Mouse (Mus musculus) cortical plate, adult 2 months (tissue): Measurements from ENCODE around the gene Id4. TPM values are rescaled to one million over a fixed set of nuclear protein-coding genes. Genes with fewer than 3 reads are reported as not detected.

Experiments
- H3K27ac ChIP-seq: fragments of 200-500 bp; 2 replicates; pipeline ENCODE4 v1.5.1; 2012; ENCODE audit warnings: low read length, control low read depth, inconsistent platforms; ENCODE audit not compliant: insufficient read depth
- H3K4me1 ChIP-seq: fragments of 200-500 bp; 2 replicates; pipeline ENCODE4 v1.6.1; 2011; ENCODE audit warnings: low read length; ENCODE audit not compliant: control insufficient read depth, insufficient read depth
- H3K4me3 ChIP-seq: fragments of 200-500 bp; 2 replicates; pipeline ENCODE4 v1.5.1; 2011; ENCODE audit warnings: mild to moderate bottlenecking, low read length, control low read depth; ENCODE audit not compliant: insufficient read depth
- CTCF ChIP-seq: fragments of 200-500 bp; IDR thresholded peaks from 2 replicates; pipeline ENCODE4 v1.5.1; 2011; ENCODE audit warnings: mild to moderate bottlenecking, control low read depth, low read length; ENCODE audit not compliant: insufficient read depth; ENCODE audit errors: extremely low read depth
- POLR2A ChIP-seq: fragments of 200-500 bp; IDR thresholded peaks from 2 replicates; pipeline ENCODE4 v1.6.1; 2011; ENCODE audit warnings: mild to moderate bottlenecking, low read length, control low read depth; ENCODE audit not compliant: insufficient read depth; ENCODE audit errors: extremely low read depth
- polyA plus RNA-seq: library from polyadenylated mRNA; depleted of rRNA; stranded (reverse); fragments of >200 nt; gene quantifications from 2 replicates; pipeline ENCODE4 v1.2.3, GENCODE M21; 2012

Gene Id4
- polyA plus RNA-seq, 1 experiment, result 40.8 TPM

DNA sequence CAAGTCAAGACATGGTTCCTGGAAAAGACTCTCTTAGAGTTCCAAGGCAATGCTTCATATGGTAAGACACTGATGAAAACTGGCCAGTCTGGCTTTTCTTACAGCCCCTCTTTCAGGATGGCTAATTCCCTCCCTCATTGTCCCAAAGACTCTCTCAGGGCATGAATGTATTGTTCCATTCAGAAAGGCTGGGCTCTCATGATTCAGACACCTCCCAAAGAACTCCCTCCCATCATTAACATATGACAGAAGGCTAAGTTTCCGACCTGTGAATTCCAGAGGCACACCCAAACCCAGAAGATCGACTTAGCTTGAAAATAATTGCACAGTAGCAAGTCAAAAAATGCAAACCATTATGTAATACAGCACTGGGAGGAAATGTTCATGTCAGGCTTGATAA is 8.5 kb upstream of the Id4 start:
- H3K27ac ChIP-seq, result no peak overlapping the region
- no peaks in the 10 kb centered on the region for H3K4me1 ChIP-seq
- TF ChIP-seq POLR2A, result no peak
- TF ChIP-seq CTCF, result no peak
- no peak overlapping the region for H3K4me3 ChIP-seq

DNA sequence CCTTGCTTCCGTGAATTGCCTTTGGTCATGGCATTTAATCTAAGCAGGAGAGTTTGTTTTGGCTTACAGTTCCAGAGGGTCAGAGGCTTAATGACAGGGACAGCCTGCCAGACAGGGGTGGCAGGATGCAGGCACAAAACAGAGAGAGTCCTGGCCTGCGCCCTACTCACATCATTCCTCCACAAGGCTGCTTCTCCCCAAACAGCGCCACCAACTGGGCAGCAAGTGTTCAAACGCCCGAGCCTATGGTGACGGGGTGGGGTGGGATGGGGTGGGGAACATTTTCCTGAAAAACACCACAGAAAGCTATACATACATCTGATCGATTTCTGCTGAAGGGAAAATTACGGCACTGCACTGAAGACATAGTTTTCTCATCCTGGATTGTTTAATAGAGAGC is 6.0 kb upstream of the Id4 start:
- Histone ChIP-seq H3K4me1 (no peaks in the 10 kb centered on the region), H3K27ac (no peak overlapping the region), H3K4me3 (no peak overlapping the region)
- no peak for TF ChIP-seq POLR2A

DNA sequence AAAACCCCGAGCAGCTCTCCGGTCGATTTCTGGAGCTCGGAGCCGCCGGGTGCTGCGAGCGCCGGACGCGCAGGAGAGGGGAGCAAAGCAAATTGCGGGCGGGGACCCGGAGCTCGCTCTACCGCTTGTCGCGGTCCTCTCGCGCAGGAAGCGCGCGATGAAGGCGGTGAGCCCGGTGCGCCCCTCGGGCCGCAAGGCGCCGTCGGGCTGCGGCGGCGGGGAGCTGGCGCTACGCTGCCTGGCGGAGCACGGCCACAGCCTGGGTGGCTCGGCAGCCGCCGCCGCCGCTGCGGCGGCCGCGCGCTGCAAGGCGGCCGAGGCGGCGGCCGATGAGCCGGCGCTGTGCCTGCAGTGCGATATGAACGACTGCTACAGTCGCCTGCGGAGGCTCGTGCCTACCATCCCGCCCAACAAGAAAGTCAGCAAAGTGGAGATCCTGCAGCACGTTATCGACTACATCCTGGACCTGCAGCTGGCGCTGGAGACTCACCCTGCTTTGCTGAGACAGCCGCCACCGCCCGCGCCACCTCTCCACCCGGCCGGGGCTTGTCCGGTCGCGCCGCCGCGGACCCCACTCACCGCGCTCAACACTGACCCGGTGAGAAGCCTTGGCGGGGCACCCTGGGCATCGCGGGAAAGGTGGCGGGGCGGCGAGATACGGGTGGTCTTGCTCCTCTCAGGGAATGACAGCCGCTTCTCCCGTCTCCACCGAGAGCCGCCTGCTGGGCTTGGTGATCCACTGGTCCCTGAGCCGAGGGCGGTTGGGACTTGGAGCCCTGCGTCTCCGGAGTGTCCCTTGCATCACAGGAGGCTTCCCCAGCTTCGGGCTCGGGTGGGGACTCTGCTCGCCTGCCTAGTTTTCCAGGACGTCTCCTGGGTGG is 553 bp downstream of the Id4 start:
- Histone ChIP-seq H3K4me3 (peak overlapping the region; percentile 84), H3K27ac (peak overlapping the region; percentile 38), H3K4me1 (no peaks in the 10 kb centered on the region; the same call in 1 of the 2 replicates)
- no peak for TF ChIP-seq CTCF
- TF ChIP-seq POLR2A, result no peak

DNA sequence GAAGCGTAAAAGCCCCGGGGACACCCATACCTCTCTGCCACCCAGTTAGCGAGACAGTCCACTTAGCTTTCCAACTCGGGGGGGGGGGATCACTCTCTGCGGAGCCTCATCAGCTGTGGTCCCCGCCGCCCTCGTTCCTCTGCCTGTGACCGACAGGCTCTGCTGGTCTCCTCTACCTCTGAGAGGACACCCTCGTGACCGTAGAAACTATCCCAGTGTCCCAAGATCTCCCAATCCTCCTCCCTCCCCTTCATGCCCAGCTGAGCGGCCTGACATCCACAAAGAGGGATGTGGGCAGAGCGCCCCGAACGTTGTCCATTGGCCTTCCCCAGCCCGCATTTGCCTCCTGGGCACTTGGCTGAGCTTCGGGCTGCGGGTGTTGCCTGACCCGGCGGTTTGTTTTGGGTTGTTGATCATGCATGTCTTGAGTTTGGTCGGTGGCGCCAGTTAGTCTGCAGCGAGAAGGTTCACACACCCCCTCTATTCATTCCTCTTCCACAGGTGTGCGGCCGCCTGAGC is 1.5 kb downstream of the Id4 start:
- H3K27ac ChIP-seq, result peak overlapping the region; percentile 38
- H3K4me1 ChIP-seq, result no peaks in the 10 kb centered on the region; the same call in 1 of the 2 replicates
- peak overlapping the region; percentile 84 for H3K4me3 ChIP-seq
- no peak for TF ChIP-seq POLR2A
- no peak for TF ChIP-seq CTCF

DNA sequence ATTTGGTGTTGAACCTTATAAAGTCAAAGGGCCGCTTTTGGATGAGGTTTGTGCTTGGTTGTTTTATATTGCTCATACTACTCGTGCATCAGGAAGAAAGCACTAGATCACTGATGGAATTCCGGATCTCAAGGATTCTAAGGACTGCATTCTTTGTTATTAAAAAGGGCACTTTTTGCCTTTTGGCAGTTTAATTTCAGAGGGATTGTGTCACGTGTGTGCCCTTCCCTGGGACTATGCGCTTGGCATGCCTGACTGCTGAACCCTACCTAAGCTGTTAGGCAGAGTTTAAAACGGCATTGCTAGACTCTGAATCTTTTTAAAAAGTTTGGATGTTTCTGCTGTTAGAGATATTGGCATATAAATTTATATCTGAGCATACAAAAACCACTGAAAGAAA is 4.0 kb downstream of the Id4 start:
- TF ChIP-seq CTCF (no peak), POLR2A (no peak)
- Histone ChIP-seq H3K4me1 (no peaks in the 10 kb centered on the region; the same call in 1 of the 2 replicates), H3K27ac (no peak overlapping the region), H3K4me3 (0 out of 2 replicates have a peak overlapping the region, but pooled peaks have one; percentile 18)

DNA sequence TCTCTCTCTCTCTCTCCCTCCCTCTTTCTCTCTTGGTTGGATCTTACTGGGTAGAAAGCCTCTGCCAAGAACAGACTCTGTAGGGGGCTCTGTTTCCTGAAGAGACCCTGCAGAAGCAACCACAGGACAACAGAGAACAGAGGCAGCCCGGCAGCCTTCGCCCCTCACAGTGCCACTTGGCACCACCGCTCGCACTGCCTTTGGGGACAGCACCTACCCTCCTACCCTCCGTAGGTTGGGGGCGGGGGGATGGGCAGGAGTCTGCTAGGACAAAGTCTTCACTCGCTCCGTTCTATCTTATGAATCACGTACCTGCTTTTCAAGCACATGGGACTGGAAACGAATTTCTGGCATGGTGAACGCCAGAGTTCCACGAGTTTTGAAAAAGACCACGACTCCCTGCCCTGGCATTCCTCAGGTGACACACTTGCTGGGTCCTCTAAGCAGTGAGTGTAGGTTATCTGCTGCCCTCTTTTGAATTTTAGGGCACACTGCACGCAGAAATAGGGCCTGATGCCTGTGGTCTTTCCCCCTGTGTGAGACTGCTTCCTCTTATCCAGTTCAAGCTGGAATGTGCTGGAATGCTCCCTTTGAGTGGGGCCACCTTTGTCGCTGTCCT is 12.5 kb downstream of the Id4 start:
- Histone ChIP-seq H3K27ac (no peak overlapping the region), H3K4me3 (no peak overlapping the region), H3K4me1 (no peaks in the 10 kb centered on the region)
- TF ChIP-seq CTCF (peak; percentile 78), POLR2A (no peak)

DNA sequence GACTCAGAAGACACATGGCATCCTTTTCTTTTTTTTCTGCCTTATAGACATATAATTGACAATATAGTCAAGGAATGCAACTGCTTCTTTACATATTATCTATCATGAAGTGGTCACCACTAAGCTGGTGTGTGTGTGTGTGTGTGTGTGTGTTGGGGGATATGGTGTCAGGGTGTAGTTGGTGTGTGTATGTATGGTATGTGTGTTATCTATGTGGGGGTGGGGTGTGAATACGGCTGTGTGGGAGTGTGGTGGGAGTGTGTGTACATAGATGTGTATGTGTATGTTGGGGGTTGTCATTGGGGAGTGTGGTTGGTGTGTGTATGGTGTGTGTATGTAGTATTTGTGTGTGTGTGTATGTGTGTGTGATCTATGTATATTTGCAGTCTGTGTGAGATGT is 13.1 kb downstream of the Id4 start:
- no peak overlapping the region for H3K27ac ChIP-seq
- no peaks in the 10 kb centered on the region for H3K4me1 ChIP-seq
- TF ChIP-seq POLR2A, result no peak
- no peak for TF ChIP-seq CTCF
- no peak overlapping the region for H3K4me3 ChIP-seq

DNA sequence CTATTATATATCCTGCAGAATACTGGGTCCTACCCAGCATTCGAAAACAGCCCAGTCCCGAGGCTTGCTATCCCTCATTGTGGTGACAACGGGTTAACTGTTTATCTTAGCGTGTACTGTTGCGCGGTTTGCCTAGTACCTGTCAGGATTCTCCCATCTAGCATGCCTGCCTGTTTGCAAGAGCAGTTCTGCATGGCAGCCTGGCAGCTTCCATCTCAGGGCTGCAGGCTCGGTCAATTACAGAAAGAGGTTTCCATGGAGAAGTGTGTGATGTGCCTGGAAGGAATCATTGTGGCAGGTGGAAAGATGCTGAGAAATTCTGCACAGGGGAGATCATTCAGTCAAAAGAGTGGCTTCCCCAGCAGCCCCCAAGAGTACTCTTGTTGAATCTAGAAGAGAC is 16.0 kb downstream of the Id4 start:
- no peak overlapping the region for H3K4me3 ChIP-seq
- no peak overlapping the region for H3K27ac ChIP-seq
- H3K4me1 ChIP-seq, result no peaks in the 10 kb centered on the region
- TF ChIP-seq POLR2A, result no peak
- TF ChIP-seq CTCF, result no peak

DNA sequence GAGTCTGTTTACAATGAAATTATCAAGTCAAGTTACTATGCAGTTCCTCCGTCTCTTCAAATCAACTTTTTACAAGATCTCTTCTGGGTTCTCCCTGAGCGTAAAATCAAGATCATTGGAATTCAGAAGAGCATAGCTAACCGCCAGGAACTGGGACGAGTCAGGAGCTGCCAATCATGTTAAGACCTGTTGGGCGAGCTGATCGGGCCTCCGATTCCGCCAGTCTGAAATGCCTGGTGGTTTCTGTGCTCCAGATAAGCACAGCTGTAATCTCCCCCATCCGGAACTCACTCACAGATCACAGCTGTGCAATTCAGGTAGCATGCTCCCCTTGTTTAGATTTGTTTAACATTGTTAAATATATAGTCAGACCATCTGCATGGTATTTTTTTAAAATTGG is 23.4 kb downstream of the Id4 start:
- no peaks in the 10 kb centered on the region for H3K4me1 ChIP-seq
- H3K27ac ChIP-seq, result no peak overlapping the region
- H3K4me3 ChIP-seq, result no peak overlapping the region
- TF ChIP-seq POLR2A, result no peak
- TF ChIP-seq CTCF, result no peak

DNA sequence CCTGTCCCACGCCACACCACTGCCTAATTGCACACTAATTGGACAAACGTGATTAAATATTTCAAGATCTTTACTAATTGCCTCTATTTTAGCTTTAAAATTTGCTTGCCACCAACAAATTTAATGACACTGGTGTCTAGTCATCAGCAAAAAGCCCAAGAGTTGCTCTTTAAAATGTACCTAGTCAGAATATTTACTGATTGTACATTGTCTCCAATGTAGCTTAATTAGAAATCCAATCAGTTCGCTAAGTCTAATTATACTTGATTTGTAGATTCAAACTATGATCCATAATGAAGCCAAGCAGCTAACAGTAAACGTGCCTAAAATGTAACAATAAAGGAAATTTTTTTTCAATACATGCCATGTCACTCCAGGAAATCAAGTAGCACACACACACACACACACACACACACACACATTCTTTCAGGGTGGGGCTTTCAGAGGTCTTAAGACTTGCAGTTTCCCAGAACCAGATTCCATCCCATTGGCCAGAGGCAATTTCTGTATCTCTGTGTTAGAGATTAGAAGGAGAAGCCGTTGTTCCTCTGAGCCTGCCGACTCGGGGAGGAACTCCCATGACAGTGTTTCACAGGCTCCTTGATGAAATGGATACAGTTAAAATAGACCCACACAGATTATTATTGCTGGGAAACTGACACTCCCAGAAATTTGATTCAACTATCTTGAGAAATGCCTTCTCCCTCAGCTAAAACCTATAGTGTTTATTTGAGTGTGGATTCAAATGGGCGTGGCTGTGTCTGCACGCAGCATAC is 24.1 kb downstream of the Id4 start:
- Histone ChIP-seq H3K4me1 (no peaks in the 10 kb centered on the region), H3K27ac (no peak overlapping the region), H3K4me3 (no peak overlapping the region)
- TF ChIP-seq CTCF (no peak), POLR2A (no peak)

DNA sequence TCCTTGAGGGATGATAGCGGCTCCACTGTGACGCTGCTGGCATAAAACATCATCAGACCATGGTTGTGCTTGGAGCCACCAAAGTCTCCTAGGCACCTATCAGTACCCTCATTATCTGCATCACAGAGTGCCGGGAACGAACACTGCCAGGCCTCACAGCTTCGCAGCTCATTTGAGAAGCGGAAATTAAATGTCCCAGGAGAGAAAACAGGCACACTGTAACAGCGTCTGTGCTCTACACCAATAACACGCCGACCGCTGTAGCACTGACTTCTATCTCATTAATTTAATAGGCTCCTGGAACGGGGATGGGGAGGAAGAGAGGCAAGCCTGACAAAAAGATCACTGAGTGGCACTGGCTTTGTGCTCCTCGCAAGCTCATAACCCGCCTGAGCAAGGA is 29.4 kb downstream of the Id4 start:
- no peak overlapping the region for H3K4me3 ChIP-seq
- H3K4me1 ChIP-seq, result no peaks in the 10 kb centered on the region
- H3K27ac ChIP-seq, result no peak overlapping the region
- no peak for TF ChIP-seq POLR2A
- no peak for TF ChIP-seq CTCF
